Mouse (Mus musculus): ENCODE data around the gene Helz.
"Not testable (repeated sequence)": the region's sequence is repeated elsewhere in the genome, so short reads cannot be mapped to it uniquely, and the experiment has no call there.

Gene Helz

GRCm38 (mm10) chr11:107548204-107548975 is 660 bp downstream of the Helz start:
- DNase-seq (ENCODE audit: low read depth) = no peak

GRCm38 (mm10) chr11:107559874-107560273 is 12.1 kb downstream of the Helz start:
- DNase-seq (ENCODE audit: low read depth) = no peak

- DNase-seq (ENCODE audit: low read depth) = no peak
Measured at GRCm38 (mm10) chr11:107567431-107567830, 19.7 kb downstream of the Helz start.

- no peak for DNase-seq (ENCODE audit: low read depth)
Measured at GRCm38 (mm10) chr11:107568466-107568995, 20.8 kb downstream of the Helz start.

GRCm38 (mm10) chr11:107570891-107571290 is 23.2 kb downstream of the Helz start:
- DNase-seq (ENCODE audit: low read depth) = not testable (repeated sequence)

GRCm38 (mm10) chr11:107571318-107571717 is 23.6 kb downstream of the Helz start:
- DNase-seq (ENCODE audit: low read depth) = no peak

- no peak for DNase-seq (ENCODE audit: low read depth)
Measured at GRCm38 (mm10) chr11:107572551-107572950, 24.8 kb downstream of the Helz start.

GRCm38 (mm10) chr11:107573061-107573692 is 25.4 kb downstream of the Helz start:
- no peak for DNase-seq (ENCODE audit: low read depth)

- no peak for DNase-seq (ENCODE audit: low read depth)
Measured at GRCm38 (mm10) chr11:107573847-107574246, 26.1 kb downstream of the Helz start.

GRCm38 (mm10) chr11:107574811-107575705 is 27.3 kb downstream of the Helz start:
- no peak for DNase-seq (ENCODE audit: low read depth)

- no peak for DNase-seq (ENCODE audit: low read depth)
Measured at GRCm38 (mm10) chr11:107576186-107576585, 28.5 kb downstream of the Helz start.

GRCm38 (mm10) chr11:107577400-107577799 is 29.7 kb downstream of the Helz start:
- no peak for DNase-seq (ENCODE audit: low read depth)

- DNase-seq (ENCODE audit: low read depth) = no peak
Measured at GRCm38 (mm10) chr11:107578226-107578625, 30.5 kb downstream of the Helz start.

GRCm38 (mm10) chr11:107580786-107581185 is 33.1 kb downstream of the Helz start:
- DNase-seq (ENCODE audit: low read depth) = no peak

- no peak for DNase-seq (ENCODE audit: low read depth)
Measured at GRCm38 (mm10) chr11:107584660-107585451, 37.1 kb downstream of the Helz start.

GRCm38 (mm10) chr11:107586129-107586528 is 38.4 kb downstream of the Helz start:
- not testable (repeated sequence) for DNase-seq (ENCODE audit: low read depth)

GRCm38 (mm10) chr11:107587141-107587540 is 39.4 kb downstream of the Helz start:
- DNase-seq (ENCODE audit: low read depth) = no peak

- DNase-seq (ENCODE audit: low read depth) = no peak
Measured at GRCm38 (mm10) chr11:107592575-107592974, 44.8 kb downstream of the Helz start.

GRCm38 (mm10) chr11:107597381-107597780 is 49.7 kb downstream of the Helz start:
- no peak for DNase-seq (ENCODE audit: low read depth)

- DNase-seq (ENCODE audit: low read depth) = no peak
Measured at GRCm38 (mm10) chr11:107605694-107606093, 58.0 kb downstream of the Helz start.

- DNase-seq (ENCODE audit: low read depth) = no peak
Measured at GRCm38 (mm10) chr11:107613906-107614305, 66.2 kb downstream of the Helz start.

All from c-Kit-positive CD71-positive TER-119-negative erythroid progenitor cells, embryonic 14.5 days (primary cell).